Mouse (Mus musculus): ENCODE data around the gene A930009A15Rik.

Gene A930009A15Rik

DNA sequence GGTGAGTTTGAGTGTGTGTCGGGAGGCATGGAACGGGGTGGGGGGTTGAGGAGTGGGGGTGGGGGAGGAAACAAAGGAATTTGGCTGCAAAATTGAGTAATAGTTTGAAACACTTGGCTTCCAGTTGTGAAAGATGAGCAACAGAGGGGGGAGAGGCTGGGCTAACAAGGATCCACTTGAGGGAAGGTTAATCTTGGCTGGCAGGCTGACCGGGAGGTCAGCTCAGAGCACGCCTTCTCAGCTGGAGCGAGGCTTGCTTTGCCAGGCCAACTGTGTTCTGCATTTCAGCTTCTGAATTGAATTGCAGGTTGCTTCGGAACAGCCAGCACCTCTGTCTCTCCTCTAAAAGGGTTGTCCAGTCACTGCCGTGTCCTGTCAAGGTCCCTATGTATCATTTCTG, 9.7 kb downstream of the A930009A15Rik start:
- DNase-seq (ENCODE audit: low spot score in 2 of 2), result no peak

GRCm38 (mm10) chr10:115581971-115582370, 12.2 kb downstream of the A930009A15Rik start:
- DNase-seq (ENCODE audit: low spot score in 2 of 2), result no peak

GRCm38 (mm10) chr10:115583071-115583470, 13.3 kb downstream of the A930009A15Rik start:
- DNase-seq (ENCODE audit: low spot score in 2 of 2), result no peak

- no peak for DNase-seq (ENCODE audit: low spot score in 2 of 2)
These were observed 14.9 kb downstream of the A930009A15Rik start for GRCm38 (mm10) chr10:115584656-115585055.

DNA sequence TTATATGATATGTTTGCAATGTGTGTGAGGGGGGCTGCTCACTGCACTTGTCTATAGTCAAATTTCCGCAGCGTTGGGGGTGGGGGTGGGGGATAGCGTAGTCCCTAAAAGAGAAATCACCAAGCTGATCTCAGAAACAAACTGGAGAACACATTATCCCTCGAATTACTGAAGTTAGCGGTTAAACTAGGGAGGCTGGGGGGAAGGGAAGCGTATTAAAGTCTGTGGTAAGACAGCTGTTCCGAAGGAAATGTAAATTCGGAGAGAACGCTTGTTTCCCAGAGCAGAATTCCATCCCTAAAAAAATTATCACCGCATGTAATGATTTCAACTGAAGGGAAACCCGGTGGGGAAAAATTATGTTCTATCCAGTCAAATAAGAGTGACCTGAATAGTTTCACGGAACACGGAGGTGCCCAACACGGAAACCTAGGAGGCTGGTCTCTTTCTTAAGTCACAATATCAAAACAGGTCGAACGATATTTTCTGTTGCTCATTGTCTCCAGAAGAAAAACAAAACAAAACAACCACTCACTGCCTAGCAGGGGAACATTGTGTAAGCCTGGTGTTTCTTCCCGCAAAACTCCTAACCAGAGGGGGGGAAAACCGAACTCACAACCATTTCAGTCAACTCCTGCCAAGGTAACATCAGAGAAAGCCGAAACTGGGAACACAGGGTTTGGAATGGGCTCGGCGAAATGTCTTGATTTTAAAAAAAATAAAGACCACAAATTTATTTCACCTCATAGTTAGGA, 15.9 kb downstream of the A930009A15Rik start:
- no peak for DNase-seq (ENCODE audit: low spot score in 2 of 2)

- no peak for DNase-seq (ENCODE audit: low spot score in 2 of 2)
These were observed 16.8 kb downstream of the A930009A15Rik start for GRCm38 (mm10) chr10:115586246-115587231.

GRCm38 (mm10) chr10:115587301-115587969, 17.6 kb downstream of the A930009A15Rik start, which contains the start of gene Lgr5:
Gene Lgr5, minus strand, starts transcription at chr10:115587780.
- DNase-seq (ENCODE audit: low spot score in 2 of 2), result peak; percentile 19 to 35

- DNase-seq (ENCODE audit: low spot score in 2 of 2), result no peak
These were observed 18.2 kb downstream of the A930009A15Rik start for GRCm38 (mm10) chr10:115587979-115588378.

- no peak for DNase-seq (ENCODE audit: low spot score in 2 of 2)
These were observed 23.4 kb downstream of the A930009A15Rik start for GRCm38 (mm10) chr10:115593221-115593620.

- DNase-seq (ENCODE audit: low spot score in 2 of 2), result no peak
These were observed 23.9 kb downstream of the A930009A15Rik start for GRCm38 (mm10) chr10:115593651-115594050.

DNA sequence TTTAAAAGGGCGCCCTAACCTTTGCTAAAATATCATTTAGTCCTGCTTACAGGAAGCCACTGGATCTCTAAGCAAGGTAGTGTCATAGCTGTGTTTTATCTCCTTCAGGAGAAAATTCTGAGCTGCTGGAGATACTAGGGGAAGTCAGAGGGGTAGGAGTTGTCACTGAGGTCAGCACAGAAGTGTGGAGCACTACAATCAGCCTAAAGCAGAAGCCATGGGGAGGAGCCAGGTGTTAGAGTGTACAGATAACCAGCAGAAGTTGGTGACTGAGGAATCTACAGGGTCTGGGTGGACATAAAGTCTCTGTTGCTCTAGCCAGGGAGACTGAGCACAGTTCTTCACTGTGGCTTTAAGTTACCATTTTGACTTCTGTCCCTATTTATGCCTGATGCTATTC, 26.0 kb downstream of the A930009A15Rik start:
- DNase-seq (ENCODE audit: low spot score in 2 of 2), result no peak

GRCm38 (mm10) chr10:115617456-115618287, 47.9 kb downstream of the A930009A15Rik start:
- no peak for DNase-seq (ENCODE audit: low spot score in 2 of 2)

- DNase-seq (ENCODE audit: low spot score in 2 of 2), result no peak
These were observed 48.6 kb downstream of the A930009A15Rik start for GRCm38 (mm10) chr10:115618288-115618856.

GRCm38 (mm10) chr10:115623481-115623880, 53.7 kb downstream of the A930009A15Rik start:
- DNase-seq (ENCODE audit: low spot score in 2 of 2), result no peak

GRCm38 (mm10) chr10:115623956-115624671, 54.3 kb downstream of the A930009A15Rik start:
- DNase-seq (ENCODE audit: low spot score in 2 of 2), result peak; percentile 13 to 36

DNA sequence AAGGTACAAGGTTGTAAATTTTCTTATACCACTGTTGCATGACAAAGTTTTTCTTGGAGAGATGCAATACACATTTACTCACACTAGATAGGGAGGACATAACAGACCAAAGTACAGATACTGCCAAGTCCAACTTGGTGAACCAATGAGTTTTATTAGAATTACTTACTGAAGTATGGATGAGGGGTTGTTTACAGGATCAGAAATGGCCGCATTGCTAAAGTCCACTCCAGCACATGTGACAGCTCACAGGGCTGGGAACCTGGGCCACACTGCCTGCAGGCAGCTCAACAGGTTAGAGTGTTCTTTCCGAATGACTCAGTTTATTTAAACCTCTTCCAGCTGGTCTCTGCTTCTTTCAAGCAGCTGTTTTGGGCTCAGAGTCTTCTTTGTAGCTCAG, 55.2 kb downstream of the A930009A15Rik start:
- no peak for DNase-seq (ENCODE audit: low spot score in 2 of 2)

- DNase-seq (ENCODE audit: low spot score in 2 of 2), result no peak
These were observed 56.9 kb downstream of the A930009A15Rik start for GRCm38 (mm10) chr10:115626678-115627077.

Data from frontal cortex, postnatal 25 days (tissue).